Mouse (Mus musculus): ENCODE measurements at regions not wholly inside any gene's neighbourhood (a gene's known extent, or its start where the extent isn't known, plus 50 kb on each side); places are given as distances from the start of the nearest gene placed in this dataset.
"Not testable (repeated sequence)": the region's sequence is repeated elsewhere in the genome, so short reads cannot be mapped to it uniquely, and the experiment has no call there.

DNA sequence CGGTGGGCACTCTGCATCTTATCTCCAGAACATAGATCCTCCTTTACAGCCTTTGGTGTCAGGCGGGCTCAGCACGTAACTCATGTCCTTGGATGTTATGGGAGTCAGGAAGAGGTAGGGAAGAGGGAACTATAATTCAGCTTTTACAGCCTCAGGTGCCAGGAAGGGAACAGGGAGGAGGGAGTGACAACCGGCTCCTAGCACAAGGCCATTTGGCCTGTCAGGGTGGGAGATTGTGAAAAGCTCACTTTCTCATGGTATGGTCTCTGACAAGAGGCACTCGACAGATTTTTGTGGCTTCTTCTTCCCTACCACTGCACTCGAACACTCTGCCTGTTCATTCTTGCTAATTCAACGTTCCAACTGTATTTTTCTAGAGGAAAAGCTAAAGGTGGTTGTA, 845.6 kb downstream of the Rab28 start:
- not testable (repeated sequence) for TF ChIP-seq CTCF (IDR thresholded peaks at IDR 0.05; ENCODE audit: low read depth, low read length); GATA1 (IDR thresholded peaks at IDR 0.05; ENCODE audit: borderline replicate concordance, low read length); TAL1 (conservative IDR thresholded peaks at IDR 0.05; ENCODE audit: low read depth, low read length); POLR2AphosphoS5 (IDR thresholded peaks at IDR 0.05; ENCODE audit: insufficient replicate concordance, low read depth, low read length); GATA2 (IDR thresholded peaks at IDR 0.05; ENCODE audit: borderline replicate concordance, low read depth, low read length)

All from G1E (cell line).